Mouse (Mus musculus) mature B cell (primary cell): ENCODE measurements around the gene Pex7.

Experiments
- in situ Hi-C: fragments of 300-500 bp; cut with MboI; formaldehyde crosslinking; loops from 2 replicates; pipeline ENCODE4 v1.14.3; 2019

The Pex7 gene

GRCm38 (mm10) chr10:19815371-19815770 lies 92.1 kb downstream of the Pex7 start:
- in situ Hi-C loops, result no loop called here

GRCm38 (mm10) chr10:19811436-19812172 lies 95.9 kb downstream of the Pex7 start:
- in situ Hi-C loops, result no loop called here

GRCm38 (mm10) chr10:19804763-19805162 lies 102.7 kb downstream of the Pex7 start:
- in situ Hi-C loops, result no loop called here
